Mouse (Mus musculus) midbrain, embryonic 14.5 days (tissue): Measurements from ENCODE around the gene Wnt1. TPM values are rescaled to one million over a fixed set of nuclear protein-coding genes. Genes with fewer than 3 reads are reported as not detected.

ENCODE experiments used
- polyA plus RNA-seq: library from polyadenylated mRNA; unstranded; fragments of >200 nt; fragmentation: Nextera tagmentation; extraction: Ambion mirVana; gene quantifications from 2 replicates; pipeline ENCODE4 v1.2.1, GENCODE M21; 2014

Wnt1 gene
- polyA plus RNA-seq, 1 experiment from 2014 or later: 4.1 TPM

Other genes starting within 250 kb of the Wnt1 start
- gene Ccnt1, start 218.9 kb upstream of the Wnt1 start, polyA plus RNA-seq: 59.7 and 65.8 TPM in 2 replicates
- 0.58 TPM in 1 of 2 replicates, not detected in the other for gene 4930415O20Rik, start 218.9 kb upstream of the Wnt1 start, polyA plus RNA-seq
- 9.6 and 12.2 TPM in 2 replicates for gene Adcy6, start 179.8 kb upstream of the Wnt1 start, polyA plus RNA-seq
- 130 and 136 TPM in 2 replicates for gene Cacnb3, start 159.0 kb upstream of the Wnt1 start, polyA plus RNA-seq
- 17.7 and 24.9 TPM in 2 replicates for gene Ddx23, start 127.0 kb upstream of the Wnt1 start, polyA plus RNA-seq
- 7.4 and 9.2 TPM in 2 replicates for gene Rnd1, start 112.4 kb upstream of the Wnt1 start, polyA plus RNA-seq
- gene Ccdc65, start 81.7 kb upstream of the Wnt1 start, polyA plus RNA-seq: 5.7 and 6.3 TPM in 2 replicates
- gene Fkbp11, start 61.7 kb upstream of the Wnt1 start, polyA plus RNA-seq: 1.7 and 3.8 TPM in 2 replicates
- gene Arf3, start 26.6 kb upstream of the Wnt1 start, polyA plus RNA-seq: 57.5 and 63.3 TPM in 2 replicates
- not detected in 2 replicates for gene Wnt10b, start 11.7 kb upstream of the Wnt1 start, polyA plus RNA-seq
- 0.57 and 0.66 TPM in 2 replicates for gene Ddn, start 19.6 kb downstream of the Wnt1 start, polyA plus RNA-seq
- 56.5 and 72.8 TPM in 2 replicates for gene Prkag1, start 41.7 kb downstream of the Wnt1 start, polyA plus RNA-seq
- 13.6 and 16.0 TPM in 2 replicates for gene Kmt2d, start 81.3 kb downstream of the Wnt1 start, polyA plus RNA-seq
- gene Rhebl1, start 104.7 kb downstream of the Wnt1 start, polyA plus RNA-seq: 23.7 and 31.9 TPM in 2 replicates
- gene Dhh, start 108.7 kb downstream of the Wnt1 start, polyA plus RNA-seq: 0.36 and 0.57 TPM in 2 replicates
- 11.2 and 19.4 TPM in 2 replicates for gene Lmbr1l, start 128.4 kb downstream of the Wnt1 start, polyA plus RNA-seq
- gene Tuba1b, start 144.7 kb downstream of the Wnt1 start, polyA plus RNA-seq: 1,095 and 1,120 TPM in 2 replicates
- not detected in 2 replicates for gene Gm49450, start 163.7 kb downstream of the Wnt1 start, polyA plus RNA-seq
- 17,220 and 18,751 TPM in 2 replicates for gene Tuba1a, start 163.8 kb downstream of the Wnt1 start, polyA plus RNA-seq
- gene Tuba1c, start 240.0 kb downstream of the Wnt1 start, polyA plus RNA-seq: 13.5 and 24.8 TPM in 2 replicates